Mouse (Mus musculus) cortical plate, adult 2 months (tissue): ENCODE data around the gene Hsd17b2.

Experiments used
- CTCF ChIP-seq: fragments of 200-500 bp; IDR thresholded peaks from 2 replicates; pipeline ENCODE4 v1.5.1; 2011; ENCODE audit warnings: mild to moderate bottlenecking, control low read depth, low read length; ENCODE audit not compliant: insufficient read depth; ENCODE audit errors: extremely low read depth
- POLR2A ChIP-seq: fragments of 200-500 bp; IDR thresholded peaks from 2 replicates; pipeline ENCODE4 v1.6.1; 2011; ENCODE audit warnings: mild to moderate bottlenecking, low read length, control low read depth; ENCODE audit not compliant: insufficient read depth; ENCODE audit errors: extremely low read depth

GRCm38 (mm10) chr8:117652318-117652717, 49.4 kb upstream of the Hsd17b2 start:
- no peak for TF ChIP-seq CTCF
- no peak for TF ChIP-seq POLR2A
